Mouse (Mus musculus) bone marrow macrophage, adult 2 months (primary cell): Measurements from ENCODE around the gene Vti1a. TPM values are rescaled to one million over a fixed set of nuclear protein-coding genes. Genes with fewer than 3 reads are reported as not detected.

ENCODE experiments used
- H3K27ac ChIP-seq: 2 replicates; pipeline ENCODE4 v1.5.1; 2012; ENCODE audit warnings: low read depth, low read length; ENCODE audit not compliant: insufficient read depth
- H3K4me1 ChIP-seq: 2 replicates; pipeline ENCODE4 v1.6.1; 2012; ENCODE audit warnings: low read length; ENCODE audit not compliant: control insufficient read depth, insufficient read depth
- H3K4me3 ChIP-seq: 2 replicates; pipeline ENCODE4 v1.5.1; 2012; ENCODE audit warnings: mild to moderate bottlenecking, low read length, moderate library complexity; ENCODE audit not compliant: insufficient read depth
- CTCF ChIP-seq: IDR thresholded peaks from 2 replicates; pipeline ENCODE4 v1.5.1; 2012; ENCODE audit warnings: low read depth, mild to moderate bottlenecking, low read length, moderate library complexity
- POLR2A ChIP-seq: IDR thresholded peaks from 2 replicates; pipeline ENCODE4 v1.6.1; 2012; ENCODE audit warnings: mild to moderate bottlenecking, low read depth, low read length, borderline replicate concordance
- polyA plus RNA-seq: library from polyadenylated mRNA; stranded (reverse); fragments of >200 nt; gene quantifications from 2 replicates; pipeline ENCODE4 v1.2.4, GENCODE M21; 2012; ENCODE audit not compliant: missing spikeins, insufficient read depth, insufficient read length

Vti1a gene
- polyA plus RNA-seq, 1 experiment: 31.7 TPM

GRCm38 (mm10) chr19:55599124-55599523 lies 283.0 kb downstream of the Vti1a start:
- no peaks in the 10 kb centered on the region for H3K4me1 ChIP-seq

GRCm38 (mm10) chr19:55607725-55608124 lies 291.6 kb downstream of the Vti1a start:
- TF ChIP-seq POLR2A (no peak), CTCF (no peak)
- Histone ChIP-seq H3K4me3 (no peak overlapping the region), H3K27ac (no peak overlapping the region), H3K4me1 (no peaks in the 10 kb centered on the region)

More at GRCm38 (mm10) chr19:55599124-55599523, 283.0 kb downstream of the Vti1a start:
- TF ChIP-seq POLR2A (no peak), CTCF (no peak)
- no peak overlapping the region for H3K27ac ChIP-seq
- H3K4me3 ChIP-seq: no peak overlapping the region

DNA sequence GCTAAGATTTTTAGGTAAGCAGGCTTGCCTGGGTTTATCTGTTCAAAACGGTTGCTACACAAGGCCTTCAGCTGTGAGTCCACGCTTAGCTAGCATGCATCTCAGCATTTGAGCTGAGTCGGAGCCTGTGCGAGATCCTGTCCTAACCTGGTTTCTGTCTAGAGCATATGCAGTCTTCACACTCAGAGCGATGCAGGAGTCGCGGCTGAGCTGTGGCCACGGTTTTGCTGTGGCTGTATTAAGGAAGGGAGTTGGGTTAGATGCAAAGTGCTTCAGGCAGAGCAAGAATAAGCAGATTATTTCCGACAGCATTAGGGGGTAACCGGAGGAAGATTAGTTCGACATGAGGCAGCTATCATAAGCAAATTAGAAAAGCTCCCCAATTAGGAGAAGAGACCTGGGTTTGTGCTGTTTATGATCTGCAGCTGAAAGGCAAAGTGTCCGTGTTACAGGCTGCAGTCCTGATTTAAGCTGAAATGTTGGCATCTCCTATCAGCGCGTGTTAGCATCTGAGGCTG lies 292.8 kb downstream of the Vti1a start:
- no peak for TF ChIP-seq POLR2A
- H3K4me1 ChIP-seq: no peaks in the 10 kb centered on the region

GRCm38 (mm10) chr19:55609806-55610205 lies 293.7 kb downstream of the Vti1a start:
- TF ChIP-seq CTCF (no peak), POLR2A (no peak)
- Histone ChIP-seq H3K27ac (no peak overlapping the region), H3K4me3 (no peak overlapping the region), H3K4me1 (no peaks in the 10 kb centered on the region)

More for the DNA sequence above, 292.8 kb downstream of the Vti1a start:
- Histone ChIP-seq H3K27ac (no peak overlapping the region), H3K4me3 (no peak overlapping the region)

GRCm38 (mm10) chr19:55615743-55616142 lies 299.6 kb downstream of the Vti1a start:
- no peak overlapping the region for H3K4me3 ChIP-seq
- TF ChIP-seq CTCF (no peak), POLR2A (no peak)
- peaks cover 2% of the 10 kb centered on the region; the same call in 1 of the 2 replicates for H3K4me1 ChIP-seq
- no peak overlapping the region for H3K27ac ChIP-seq

DNA sequence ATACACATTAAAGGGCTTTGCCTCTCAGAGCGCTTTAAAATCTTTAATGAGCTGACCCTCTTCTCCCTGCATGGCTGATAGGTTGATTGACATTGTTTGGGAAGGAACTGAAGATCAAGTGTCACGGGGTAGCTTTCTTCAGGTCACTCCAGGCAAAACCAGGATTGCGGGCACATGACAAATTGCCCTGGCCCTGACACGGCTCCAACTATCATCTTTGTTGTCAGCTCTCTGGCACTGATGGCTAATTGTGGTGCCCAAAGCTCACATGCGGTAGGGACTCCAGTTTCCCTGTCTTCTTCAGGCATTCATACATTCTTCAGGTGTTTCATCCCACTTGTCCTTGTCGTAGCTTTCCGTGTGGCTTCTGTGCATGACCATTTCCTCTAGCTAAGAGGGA lies 300.2 kb downstream of the Vti1a start:
- TF ChIP-seq CTCF: no peak
- TF ChIP-seq POLR2A: no peak
- H3K4me1 ChIP-seq: peaks cover 2% of the 10 kb centered on the region; the same call in 1 of the 2 replicates
- H3K4me3 ChIP-seq: no peak overlapping the region
- H3K27ac ChIP-seq: no peak overlapping the region

GRCm38 (mm10) chr19:55616937-55617336 lies 300.8 kb downstream of the Vti1a start:
- Histone ChIP-seq H3K4me3 (no peak overlapping the region), H3K4me1 (peaks cover 2% of the 10 kb centered on the region; the same call in 1 of the 2 replicates), H3K27ac (no peak overlapping the region)
- TF ChIP-seq CTCF: no peak
- no peak for TF ChIP-seq POLR2A

DNA sequence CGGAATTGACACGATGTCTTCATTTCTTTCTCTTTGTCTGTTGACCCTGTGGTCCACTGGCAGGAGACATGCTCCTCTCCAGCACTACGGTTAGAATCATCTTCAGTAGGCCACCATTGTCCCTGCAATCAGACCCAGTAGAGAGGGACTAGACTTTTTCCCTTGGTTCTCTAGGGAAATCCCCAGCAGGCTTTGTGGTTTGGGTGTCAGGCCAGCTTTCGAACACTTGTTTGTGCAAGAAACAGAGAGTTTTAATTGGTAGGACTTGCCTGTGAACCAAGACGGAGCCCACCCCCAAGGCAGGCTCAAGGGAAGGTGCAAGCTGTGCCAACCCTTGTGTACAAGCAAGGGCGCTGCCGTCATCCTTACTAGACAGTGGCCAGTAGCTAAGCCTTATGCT lies 302.5 kb downstream of the Vti1a start:
- Histone ChIP-seq H3K4me3 (no peak overlapping the region), H3K4me1 (peaks cover 2% of the 10 kb centered on the region; the same call in 1 of the 2 replicates), H3K27ac (no peak overlapping the region)
- TF ChIP-seq POLR2A (no peak), CTCF (no peak)

DNA sequence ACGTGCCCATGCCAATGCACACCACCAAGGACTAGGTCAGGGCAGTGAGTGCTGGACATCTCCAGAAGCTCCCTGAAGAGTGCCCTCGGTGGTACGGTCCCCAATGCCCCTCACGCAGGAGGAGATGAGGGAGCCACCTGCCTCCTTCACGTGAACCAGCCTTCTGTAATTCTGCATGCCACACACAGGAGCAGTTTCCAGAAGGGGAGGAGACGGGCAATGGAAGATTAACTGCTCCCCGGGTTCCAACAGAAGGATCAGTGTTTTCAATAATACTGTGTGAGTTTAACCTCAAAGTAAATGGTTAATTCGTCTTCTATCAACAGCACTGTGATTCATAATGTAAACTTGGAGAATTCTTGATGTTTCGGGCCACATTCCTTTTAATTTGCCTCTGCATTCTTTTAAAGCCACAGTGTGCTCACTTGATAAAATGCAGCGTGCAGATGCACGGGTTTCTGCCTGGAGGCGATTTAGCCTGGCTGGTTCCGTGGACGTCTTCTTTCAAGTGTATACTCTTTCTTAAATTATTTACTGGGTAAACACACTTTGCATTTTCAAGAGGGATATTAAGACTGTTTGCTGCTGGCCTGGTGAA lies 304.4 kb downstream of the Vti1a start:
- Histone ChIP-seq H3K4me3 (no peak overlapping the region), H3K4me1 (peaks cover 2% of the 10 kb centered on the region; the same call in 1 of the 2 replicates), H3K27ac (no peak overlapping the region)
- no peak for TF ChIP-seq POLR2A
- no peak for TF ChIP-seq CTCF

GRCm38 (mm10) chr19:55621011-55621625 lies 305.0 kb downstream of the Vti1a start:
- no peak overlapping the region for H3K4me3 ChIP-seq
- H3K4me1 ChIP-seq: peaks cover 2% of the 10 kb centered on the region; the same call in 1 of the 2 replicates
- no peak overlapping the region for H3K27ac ChIP-seq
- TF ChIP-seq CTCF (no peak), POLR2A (no peak)
